Mouse (Mus musculus): ENCODE data around the gene Elane. TPM values are rescaled to one million over a fixed set of nuclear protein-coding genes. Genes with fewer than 3 reads are reported as not detected.

Gene Elane
- polyA plus RNA-seq, 1 experiment = not detected

GRCm38 (mm10) chr10:79929967-79930825 lies 44.1 kb downstream of the Elane start:
- no peak for TF ChIP-seq USF1 (IDR thresholded peaks at IDR 0.05; ENCODE audit: low read depth)
- no peak for TF ChIP-seq FOSL1 (IDR thresholded peaks at IDR 0.05; ENCODE audit: insufficient read depth, low read length, poor library complexity, severe bottlenecking)
- no peak for TF ChIP-seq CTCF (IDR thresholded peaks at IDR 0.05; ENCODE audit: control insufficient read depth, insufficient read depth, insufficient read length)
- no peak for TF ChIP-seq MAX (IDR thresholded peaks at IDR 0.05)
- TF ChIP-seq CEBPB (IDR thresholded peaks at IDR 0.05; ENCODE audit: low read depth) = no peak
- no peak for TF ChIP-seq MYOG (IDR thresholded peaks at IDR 0.05; ENCODE audit: control insufficient read depth, extremely low read depth, insufficient read length)
- no peak for TF ChIP-seq MYOD1 (IDR thresholded peaks at IDR 0.05; ENCODE audit: control insufficient read depth, insufficient read length, low read depth)
- Histone ChIP-seq H3K79me2 (ENCODE audit: control insufficient read depth, insufficient read depth) (no peaks in the 10 kb centered on the region), H3K79me3 (ENCODE audit: low read depth) (no peaks in the 10 kb centered on the region), H3K27me3 (ENCODE audit: control insufficient read depth, insufficient read depth, insufficient read length) (no peaks in the 10 kb centered on the region), H3K4me3 (ENCODE audit: insufficient read depth, poor library complexity, severe bottlenecking) (no peak overlapping the region), H3ac (ENCODE audit: control insufficient read depth, insufficient read length, low read depth) (no peak overlapping the region), H3K36me3 (ENCODE audit: control insufficient read depth, insufficient read depth) (no peaks in the 10 kb centered on the region)

- no peak for TF ChIP-seq MAX (IDR thresholded peaks at IDR 0.05)
- no peak for TF ChIP-seq USF1 (IDR thresholded peaks at IDR 0.05; ENCODE audit: low read depth)
- no peak for TF ChIP-seq MYOD1 (IDR thresholded peaks at IDR 0.05; ENCODE audit: control insufficient read depth, insufficient read length, low read depth)
- TF ChIP-seq MYOG (IDR thresholded peaks at IDR 0.05; ENCODE audit: control insufficient read depth, extremely low read depth, insufficient read length) = no peak
- no peak for TF ChIP-seq CTCF (IDR thresholded peaks at IDR 0.05; ENCODE audit: control insufficient read depth, insufficient read depth, insufficient read length)
- TF ChIP-seq CEBPB (IDR thresholded peaks at IDR 0.05; ENCODE audit: low read depth) = no peak
- TF ChIP-seq FOSL1 (IDR thresholded peaks at IDR 0.05; ENCODE audit: insufficient read depth, low read length, poor library complexity, severe bottlenecking) = no peak
- no peaks in the 10 kb centered on the region for H3K79me2 ChIP-seq (ENCODE audit: control insufficient read depth, insufficient read depth)
- H3K4me3 ChIP-seq (ENCODE audit: insufficient read depth, poor library complexity, severe bottlenecking) = no peak overlapping the region
- H3K27me3 ChIP-seq (ENCODE audit: control insufficient read depth, insufficient read depth, insufficient read length) = no peaks in the 10 kb centered on the region
- H3K36me3 ChIP-seq (ENCODE audit: control insufficient read depth, insufficient read depth) = no peaks in the 10 kb centered on the region
- no peaks in the 10 kb centered on the region for H3K79me3 ChIP-seq (ENCODE audit: low read depth)
- no peak overlapping the region for H3ac ChIP-seq (ENCODE audit: control insufficient read depth, insufficient read length, low read depth)
Measured at GRCm38 (mm10) chr10:79930826-79931186, 44.8 kb downstream of the Elane start.

GRCm38 (mm10) chr10:79931797-79932196 lies 45.8 kb downstream of the Elane start:
- no peaks in the 10 kb centered on the region for H3K79me2 ChIP-seq (ENCODE audit: control insufficient read depth, insufficient read depth)
- H3K4me3 ChIP-seq (ENCODE audit: insufficient read depth, poor library complexity, severe bottlenecking) = no peak overlapping the region
- TF ChIP-seq MYOG (IDR thresholded peaks at IDR 0.05; ENCODE audit: control insufficient read depth, extremely low read depth, insufficient read length) (no peak), USF1 (IDR thresholded peaks at IDR 0.05; ENCODE audit: low read depth) (no peak), MAX (IDR thresholded peaks at IDR 0.05) (no peak), MYOD1 (IDR thresholded peaks at IDR 0.05; ENCODE audit: control insufficient read depth, insufficient read length, low read depth) (no peak), CEBPB (IDR thresholded peaks at IDR 0.05; ENCODE audit: low read depth) (no peak), FOSL1 (IDR thresholded peaks at IDR 0.05; ENCODE audit: insufficient read depth, low read length, poor library complexity, severe bottlenecking) (no peak), CTCF (IDR thresholded peaks at IDR 0.05; ENCODE audit: control insufficient read depth, insufficient read depth, insufficient read length) (no peak)
- H3ac ChIP-seq (ENCODE audit: control insufficient read depth, insufficient read length, low read depth) = no peak overlapping the region
- H3K36me3 ChIP-seq (ENCODE audit: control insufficient read depth, insufficient read depth) = no peaks in the 10 kb centered on the region
- H3K79me3 ChIP-seq (ENCODE audit: low read depth) = no peaks in the 10 kb centered on the region
- no peaks in the 10 kb centered on the region for H3K27me3 ChIP-seq (ENCODE audit: control insufficient read depth, insufficient read depth, insufficient read length)

GRCm38 (mm10) chr10:79932736-79933135 lies 46.7 kb downstream of the Elane start:
- Histone ChIP-seq H3K79me2 (ENCODE audit: control insufficient read depth, insufficient read depth) (no peaks in the 10 kb centered on the region), H3K36me3 (ENCODE audit: control insufficient read depth, insufficient read depth) (no peaks in the 10 kb centered on the region), H3K4me3 (ENCODE audit: insufficient read depth, poor library complexity, severe bottlenecking) (no peak overlapping the region), H3ac (ENCODE audit: control insufficient read depth, insufficient read length, low read depth) (no peak overlapping the region), H3K79me3 (ENCODE audit: low read depth) (no peaks in the 10 kb centered on the region), H3K27me3 (ENCODE audit: control insufficient read depth, insufficient read depth, insufficient read length) (no peaks in the 10 kb centered on the region)
- TF ChIP-seq MAX (IDR thresholded peaks at IDR 0.05) (no peak), USF1 (IDR thresholded peaks at IDR 0.05; ENCODE audit: low read depth) (no peak), CTCF (IDR thresholded peaks at IDR 0.05; ENCODE audit: control insufficient read depth, insufficient read depth, insufficient read length) (no peak), FOSL1 (IDR thresholded peaks at IDR 0.05; ENCODE audit: insufficient read depth, low read length, poor library complexity, severe bottlenecking) (no peak), MYOG (IDR thresholded peaks at IDR 0.05; ENCODE audit: control insufficient read depth, extremely low read depth, insufficient read length) (no peak), CEBPB (IDR thresholded peaks at IDR 0.05; ENCODE audit: low read depth) (no peak), MYOD1 (IDR thresholded peaks at IDR 0.05; ENCODE audit: control insufficient read depth, insufficient read length, low read depth) (no peak)

GRCm38 (mm10) chr10:79933145-79933679 lies 47.2 kb downstream of the Elane start:
- H3K4me3 ChIP-seq (ENCODE audit: insufficient read depth, poor library complexity, severe bottlenecking) = no peak overlapping the region

More at GRCm38 (mm10) chr10:79933145-79933679, 47.2 kb downstream of the Elane start:
- TF ChIP-seq CEBPB (IDR thresholded peaks at IDR 0.05; ENCODE audit: low read depth) (no peak), CTCF (IDR thresholded peaks at IDR 0.05; ENCODE audit: control insufficient read depth, insufficient read depth, insufficient read length) (no peak), USF1 (IDR thresholded peaks at IDR 0.05; ENCODE audit: low read depth) (no peak), MYOG (IDR thresholded peaks at IDR 0.05; ENCODE audit: control insufficient read depth, extremely low read depth, insufficient read length) (no peak), MAX (IDR thresholded peaks at IDR 0.05) (no peak), FOSL1 (IDR thresholded peaks at IDR 0.05; ENCODE audit: insufficient read depth, low read length, poor library complexity, severe bottlenecking) (no peak), MYOD1 (IDR thresholded peaks at IDR 0.05; ENCODE audit: control insufficient read depth, insufficient read length, low read depth) (no peak)
- no peaks in the 10 kb centered on the region for H3K79me2 ChIP-seq (ENCODE audit: control insufficient read depth, insufficient read depth)
- no peaks in the 10 kb centered on the region for H3K36me3 ChIP-seq (ENCODE audit: control insufficient read depth, insufficient read depth)
- no peaks in the 10 kb centered on the region for H3K79me3 ChIP-seq (ENCODE audit: low read depth)
- no peaks in the 10 kb centered on the region for H3K27me3 ChIP-seq (ENCODE audit: control insufficient read depth, insufficient read depth, insufficient read length)
- no peak overlapping the region for H3ac ChIP-seq (ENCODE audit: control insufficient read depth, insufficient read length, low read depth)
